Mouse (Mus musculus): ENCODE data around the gene Ap1b1. TPM values are rescaled to one million over a fixed set of nuclear protein-coding genes. Genes with fewer than 3 reads are reported as not detected.

The Ap1b1 gene
- polyA plus RNA-seq (2012; rRNA removed): 53.9 and 76.0 TPM in 2 replicates

- under 1% methylated on average over 62 of the region's 62 CpGs for WGBS
- peaks cover 5% of the 10 kb centered on the region; the same call in 1 of the 2 replicates for H3K4me1 ChIP-seq (ENCODE audit: control insufficient read depth, insufficient read depth, low read length)
- peak within 1 kb of the TSS; percentile 66 for H3K4me3 ChIP-seq (replicated peaks; ENCODE audit: extremely low read depth, low read depth, low read length)
- peak; percentile 90 for DNase-seq
- TF ChIP-seq POLR2A (IDR thresholded peaks at IDR 0.05; ENCODE audit: borderline replicate concordance, extremely low read depth, low read depth, low read length) (peak; percentile 55; the same call in 1 of the 2 replicates), CTCF (IDR thresholded peaks at IDR 0.05; ENCODE audit: insufficient read depth, low read length) (no peak)
These were observed at the start of gene Ap1b1 for GRCm38 (mm10) chr11:4986695-4987486. Ap1b1 (plus strand) TSS chr11:4986824.

DNA sequence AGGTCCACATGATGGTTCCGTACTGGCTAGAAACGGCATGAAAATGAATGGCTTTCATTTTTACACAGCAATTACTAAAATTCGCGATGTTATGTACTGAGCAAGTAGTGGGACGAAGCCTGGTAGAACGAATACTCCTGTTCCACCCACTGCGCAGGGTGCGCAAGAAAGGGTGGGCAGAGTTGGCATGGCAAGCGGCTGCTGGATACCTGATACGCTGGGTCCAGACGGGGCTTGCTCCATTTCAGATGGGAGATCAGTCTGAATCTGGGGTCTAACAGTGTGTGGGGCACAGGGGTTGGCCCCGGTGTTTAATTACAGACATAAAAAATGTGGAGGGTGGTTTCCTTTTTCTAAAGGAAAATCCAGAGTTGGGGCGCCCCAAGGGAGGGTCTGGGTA lies 40.1 kb upstream of the Ap1b1 start:
- WGBS: 41% methylated on average over 13 of the region's 13 CpGs
- H3K4me1 ChIP-seq (ENCODE audit: control insufficient read depth, insufficient read depth, low read length): peaks cover 4% of the 10 kb centered on the region
- TF ChIP-seq POLR2A (IDR thresholded peaks at IDR 0.05; ENCODE audit: borderline replicate concordance, extremely low read depth, low read depth, low read length) (no peak), CTCF (IDR thresholded peaks at IDR 0.05; ENCODE audit: insufficient read depth, low read length) (no peak)
- no peak overlapping the region for H3K4me3 ChIP-seq (replicated peaks; ENCODE audit: extremely low read depth, low read depth, low read length)
- no peak for DNase-seq

GRCm38 (mm10) chr11:4946947-4947812 lies 39.4 kb upstream of the Ap1b1 start:
- TF ChIP-seq POLR2A (IDR thresholded peaks at IDR 0.05; ENCODE audit: borderline replicate concordance, extremely low read depth, low read depth, low read length) (no peak), CTCF (IDR thresholded peaks at IDR 0.05; ENCODE audit: insufficient read depth, low read length) (no peak)

DNA sequence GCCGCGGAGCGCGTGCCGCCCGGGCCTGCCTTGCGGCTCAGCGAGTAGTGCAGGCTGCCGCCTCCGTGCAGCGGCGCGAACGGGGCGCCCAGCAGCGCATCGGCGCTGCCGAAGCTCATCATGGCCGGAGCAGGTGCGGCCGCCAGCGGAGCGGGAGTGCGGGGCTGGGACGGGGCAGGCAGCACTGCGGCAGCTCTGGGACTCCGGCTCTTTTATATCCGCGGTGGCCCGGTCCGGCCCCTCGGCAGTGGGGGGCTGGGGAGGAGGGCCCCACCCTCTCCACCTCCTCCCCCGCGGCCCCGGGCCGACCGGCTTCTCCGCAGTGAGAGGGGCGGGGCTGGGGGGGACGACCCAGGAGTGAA lies 38.8 kb upstream of the Ap1b1 start, which contains the start of gene Nefh:
Nefh (minus strand) TSS at position 252 of the 362 bp plus-strand sequence.
- WGBS: 2% methylated on average over 41 of the region's 41 CpGs
- H3K4me3 ChIP-seq (replicated peaks; ENCODE audit: extremely low read depth, low read depth, low read length): peak within 1 kb of the TSS; percentile 44
- TF ChIP-seq POLR2A (IDR thresholded peaks at IDR 0.05; ENCODE audit: borderline replicate concordance, extremely low read depth, low read depth, low read length) (no peak), CTCF (IDR thresholded peaks at IDR 0.05; ENCODE audit: insufficient read depth, low read length) (no peak)
- no peak for DNase-seq
- H3K4me1 ChIP-seq (ENCODE audit: control insufficient read depth, insufficient read depth, low read length): peaks cover 4% of the 10 kb centered on the region

More at GRCm38 (mm10) chr11:4946947-4947812, 39.4 kb upstream of the Ap1b1 start:
- Histone ChIP-seq H3K4me1 (ENCODE audit: control insufficient read depth, insufficient read depth, low read length) (peaks cover 4% of the 10 kb centered on the region), H3K4me3 (replicated peaks; ENCODE audit: extremely low read depth, low read depth, low read length) (peak overlapping the region; percentile 44)
- DNase-seq: peak; percentile 28
- whole genome bisulfite sequencing: under 1% methylated on average over 120 of the region's 120 CpGs

DNA sequence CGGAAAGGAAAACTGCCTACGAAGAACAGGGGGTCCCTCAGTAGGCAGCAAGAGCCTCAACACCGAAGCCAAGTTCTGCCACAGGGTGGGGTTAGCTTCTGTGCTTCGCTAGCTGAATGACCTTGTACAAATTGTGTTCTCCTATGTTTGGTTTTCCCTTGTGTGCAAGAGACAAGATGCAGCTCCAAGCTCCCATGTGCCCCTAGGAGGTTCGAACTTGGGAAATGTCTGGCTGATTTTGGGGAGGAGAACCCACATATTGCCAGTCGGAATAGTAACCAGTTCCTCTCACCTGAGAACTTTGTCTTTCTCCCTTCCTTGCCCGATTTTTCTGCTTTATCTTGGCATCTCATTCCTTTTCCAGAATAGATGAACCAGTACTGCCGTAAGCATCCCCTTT lies 37.8 kb upstream of the Ap1b1 start:
- H3K4me1 ChIP-seq (ENCODE audit: control insufficient read depth, insufficient read depth, low read length): peaks cover 4% of the 10 kb centered on the region
- no peak overlapping the region for H3K4me3 ChIP-seq (replicated peaks; ENCODE audit: extremely low read depth, low read depth, low read length)
- DNase-seq: no peak
- WGBS: 35% methylated on average over 8 of the region's 8 CpGs
- no peak for TF ChIP-seq POLR2A (IDR thresholded peaks at IDR 0.05; ENCODE audit: borderline replicate concordance, extremely low read depth, low read depth, low read length)
- no peak for TF ChIP-seq CTCF (IDR thresholded peaks at IDR 0.05; ENCODE audit: insufficient read depth, low read length)

DNA sequence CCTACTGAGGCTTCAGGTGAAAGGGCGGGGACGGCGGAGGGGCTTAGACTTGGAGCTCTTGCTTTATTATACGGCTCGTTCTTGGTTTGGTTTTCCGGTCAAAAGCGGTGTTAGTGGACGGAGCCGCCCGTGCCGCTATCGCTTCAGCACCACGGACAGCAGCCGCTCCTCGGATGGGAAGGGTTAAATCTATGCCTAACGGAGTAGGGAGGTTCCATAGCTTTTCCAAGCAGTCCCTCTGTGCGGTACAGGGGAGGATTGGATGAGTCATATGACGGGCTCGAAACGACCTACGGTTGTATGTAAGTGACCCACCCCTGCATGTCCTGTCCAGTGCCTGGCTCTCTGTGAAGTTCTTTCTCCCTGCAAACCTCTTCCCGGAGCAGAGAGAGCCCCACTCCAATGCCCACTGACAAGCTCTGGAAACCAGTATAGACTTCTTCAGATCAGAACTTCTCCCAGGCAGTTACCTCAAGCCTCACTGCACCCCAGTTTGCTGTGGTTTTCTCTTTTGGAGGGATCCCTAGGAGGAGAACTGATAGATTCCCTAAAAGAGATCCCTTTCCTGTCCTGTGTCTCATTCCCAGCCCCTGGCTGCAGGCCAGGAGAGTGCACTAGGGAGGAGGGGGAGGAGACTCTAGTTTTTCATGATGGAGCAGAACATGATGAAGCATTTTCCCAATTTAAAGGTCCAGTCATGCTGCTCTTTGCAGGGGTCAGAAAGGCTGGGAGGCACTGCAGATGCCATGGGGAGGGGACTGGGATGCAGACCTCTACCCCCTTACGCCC lies 37.2 kb upstream of the Ap1b1 start:
- WGBS: 10% methylated on average over 23 of the region's 23 CpGs
- TF ChIP-seq CTCF (IDR thresholded peaks at IDR 0.05; ENCODE audit: insufficient read depth, low read length) (no peak), POLR2A (IDR thresholded peaks at IDR 0.05; ENCODE audit: borderline replicate concordance, extremely low read depth, low read depth, low read length) (no peak)
- peak; percentile 14 for DNase-seq
- Histone ChIP-seq H3K4me1 (ENCODE audit: control insufficient read depth, insufficient read depth, low read length) (peaks cover 4% of the 10 kb centered on the region), H3K4me3 (replicated peaks; ENCODE audit: extremely low read depth, low read depth, low read length) (no peak overlapping the region)

GRCm38 (mm10) chr11:4953401-4953800 lies 33.2 kb upstream of the Ap1b1 start:
- no peak for DNase-seq
- TF ChIP-seq POLR2A (IDR thresholded peaks at IDR 0.05; ENCODE audit: borderline replicate concordance, extremely low read depth, low read depth, low read length): no peak
- no peak for TF ChIP-seq CTCF (IDR thresholded peaks at IDR 0.05; ENCODE audit: insufficient read depth, low read length)
- 19% methylated on average over 6 of the region's 6 CpGs for whole genome bisulfite sequencing
- no peak overlapping the region for H3K4me3 ChIP-seq (replicated peaks; ENCODE audit: extremely low read depth, low read depth, low read length)
- no peaks in the 10 kb centered on the region for H3K4me1 ChIP-seq (ENCODE audit: control insufficient read depth, insufficient read depth, low read length)

- no peak for DNase-seq
- TF ChIP-seq POLR2A (IDR thresholded peaks at IDR 0.05; ENCODE audit: borderline replicate concordance, extremely low read depth, low read depth, low read length) (no peak), CTCF (IDR thresholded peaks at IDR 0.05; ENCODE audit: insufficient read depth, low read length) (no peak)
- 12% methylated on average over 8 of the region's 8 CpGs for WGBS
- Histone ChIP-seq H3K4me1 (ENCODE audit: control insufficient read depth, insufficient read depth, low read length) (no peaks in the 10 kb centered on the region), H3K4me3 (replicated peaks; ENCODE audit: extremely low read depth, low read depth, low read length) (no peak overlapping the region)
These were observed 32.7 kb upstream of the Ap1b1 start for GRCm38 (mm10) chr11:4953918-4954317.

Measured in lung, adult 2 months (tissue).